Mouse (Mus musculus): ENCODE results near the gene Gpr141. TPM values are rescaled to one million over a fixed set of nuclear protein-coding genes. Genes with fewer than 3 reads are reported as not detected.
"Not testable (repeated sequence)": the region's sequence is repeated elsewhere in the genome, so short reads cannot be mapped to it uniquely, and the experiment has no call there.

The Gpr141 gene
- polyA plus RNA-seq, 1 experiment from 2014 or later = 0.98 TPM

DNA sequence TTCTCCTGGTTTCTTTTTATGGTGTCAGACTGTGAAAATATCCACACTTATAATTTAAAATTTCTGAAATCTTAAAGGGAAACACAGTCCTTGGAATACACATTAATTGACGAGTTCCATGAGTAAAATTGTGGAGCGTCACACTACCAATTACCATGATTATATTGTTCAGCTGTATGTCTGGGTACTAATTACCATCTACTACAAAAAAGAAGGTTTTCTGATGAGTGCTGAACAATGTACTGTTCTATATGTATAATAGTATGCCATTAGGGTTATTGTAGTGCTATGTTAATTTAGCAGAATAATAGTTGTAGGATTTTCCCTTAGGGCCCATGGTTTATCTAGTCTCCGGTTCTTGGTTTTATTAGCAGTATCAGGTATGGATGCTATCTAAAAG is 29.1 kb downstream of the Gpr141 start:
- Histone ChIP-seq H3K4me2 (no peak overlapping the region), H3K4me3 (no peak overlapping the region), H3K9ac (no peak overlapping the region), H3K4me1 (no peaks in the 10 kb centered on the region), H3K9me3 (no peaks in the 10 kb centered on the region), H3K27ac (no peak overlapping the region), H3K27me3 (no peaks in the 10 kb centered on the region), H3K36me3 (no peaks in the 10 kb centered on the region)
- no peak for ATAC-seq (ENCODE audit: borderline replicate concordance, extremely low read depth, low FRiP score, low TSS enrichment)
- 91% methylated on average over 3 of the region's 3 CpGs for WGBS

- no peak for ATAC-seq (ENCODE audit: borderline replicate concordance, extremely low read depth, low FRiP score, low TSS enrichment)
- Histone ChIP-seq H3K4me3 (no peak overlapping the region), H3K4me2 (no peak overlapping the region), H3K36me3 (no peaks in the 10 kb centered on the region), H3K27me3 (no peaks in the 10 kb centered on the region), H3K9ac (no peak overlapping the region), H3K9me3 (no peaks in the 10 kb centered on the region), H3K4me1 (no peaks in the 10 kb centered on the region), H3K27ac (no peak overlapping the region)
- 73% methylated on average over 6 of the region's 6 CpGs for WGBS
Observed at GRCm38 (mm10) chr13:19794486-19794885, 29.6 kb downstream of the Gpr141 start.

- no peak overlapping the region for H3K9ac ChIP-seq
Observed at GRCm38 (mm10) chr13:19793761-19794160, 30.3 kb downstream of the Gpr141 start.

GRCm38 (mm10) chr13:19787946-19788345 is 36.1 kb downstream of the Gpr141 start:
- 47% methylated on average over 1 of the region's 1 CpGs for WGBS
- H3K4me2 ChIP-seq; ATAC-seq (ENCODE audit: borderline replicate concordance, extremely low read depth, low FRiP score, low TSS enrichment); H3K9me3 ChIP-seq; H3K27me3 ChIP-seq; H3K36me3 ChIP-seq; H3K4me1 ChIP-seq; H3K27ac ChIP-seq; H3K4me3 ChIP-seq; H3K9ac ChIP-seq: not testable (repeated sequence)

More at GRCm38 (mm10) chr13:19793761-19794160, 30.3 kb downstream of the Gpr141 start:
- no peak for ATAC-seq (ENCODE audit: borderline replicate concordance, extremely low read depth, low FRiP score, low TSS enrichment)
- no peaks in the 10 kb centered on the region for H3K4me1 ChIP-seq
- H3K27me3 ChIP-seq = no peaks in the 10 kb centered on the region
- H3K4me3 ChIP-seq = no peak overlapping the region
- no peaks in the 10 kb centered on the region for H3K36me3 ChIP-seq
- 75% methylated on average over 4 of the region's 4 CpGs for WGBS
- H3K9me3 ChIP-seq = no peaks in the 10 kb centered on the region
- no peak overlapping the region for H3K4me2 ChIP-seq
- H3K27ac ChIP-seq = no peak overlapping the region

DNA sequence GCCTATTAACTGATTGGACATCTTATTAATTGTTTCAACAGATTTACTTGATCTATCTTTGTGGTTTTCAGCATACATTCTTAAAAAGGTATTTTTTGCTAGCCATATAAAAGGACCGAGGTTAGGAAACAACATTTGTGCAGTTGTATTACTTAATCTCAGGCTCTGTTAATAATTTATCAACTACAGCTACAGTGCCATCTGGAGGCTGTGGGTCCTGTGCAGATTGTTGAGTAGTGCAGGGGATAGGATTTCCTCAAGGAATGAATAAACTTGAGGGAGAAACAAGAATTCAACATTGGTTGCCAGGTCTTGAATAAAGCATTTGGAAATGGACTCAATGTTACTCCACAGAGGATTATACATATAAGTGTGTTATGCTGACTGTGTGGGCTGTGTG is 53.9 kb downstream of the Gpr141 start:
- H3K36me3 ChIP-seq = no peaks in the 10 kb centered on the region
- H3K27me3 ChIP-seq = no peaks in the 10 kb centered on the region
- no peak overlapping the region for H3K4me2 ChIP-seq
- no peaks in the 10 kb centered on the region for H3K9me3 ChIP-seq
- no peak for ATAC-seq (ENCODE audit: borderline replicate concordance, extremely low read depth, low FRiP score, low TSS enrichment)
- H3K4me3 ChIP-seq = no peak overlapping the region
- H3K9ac ChIP-seq = no peak overlapping the region
- no peak overlapping the region for H3K27ac ChIP-seq
- no peaks in the 10 kb centered on the region for H3K4me1 ChIP-seq
- WGBS = 37% methylated on average over 1 of the region's 1 CpGs

GRCm38 (mm10) chr13:19767202-19767601 is 56.9 kb downstream of the Gpr141 start:
- no peak for ATAC-seq (ENCODE audit: borderline replicate concordance, extremely low read depth, low FRiP score, low TSS enrichment)
- H3K4me1 ChIP-seq = no peaks in the 10 kb centered on the region
- no peaks in the 10 kb centered on the region for H3K27me3 ChIP-seq
- WGBS = 56% methylated on average over 2 of the region's 2 CpGs
- H3K27ac ChIP-seq = no peak overlapping the region
- H3K36me3 ChIP-seq = no peaks in the 10 kb centered on the region
- no peaks in the 10 kb centered on the region for H3K9me3 ChIP-seq
- H3K4me3 ChIP-seq = no peak overlapping the region
- no peak overlapping the region for H3K4me2 ChIP-seq
- H3K9ac ChIP-seq = no peak overlapping the region

GRCm38 (mm10) chr13:19764276-19764675 is 59.8 kb downstream of the Gpr141 start:
- Histone ChIP-seq H3K27ac (no peak overlapping the region), H3K9ac (no peak overlapping the region), H3K4me3 (no peak overlapping the region), H3K36me3 (no peaks in the 10 kb centered on the region), H3K9me3 (no peaks in the 10 kb centered on the region), H3K27me3 (no peaks in the 10 kb centered on the region), H3K4me2 (no peak overlapping the region), H3K4me1 (no peaks in the 10 kb centered on the region)
- ATAC-seq (ENCODE audit: borderline replicate concordance, extremely low read depth, low FRiP score, low TSS enrichment) = no peak
- 89% methylated on average over 4 of the region's 4 CpGs for WGBS

DNA sequence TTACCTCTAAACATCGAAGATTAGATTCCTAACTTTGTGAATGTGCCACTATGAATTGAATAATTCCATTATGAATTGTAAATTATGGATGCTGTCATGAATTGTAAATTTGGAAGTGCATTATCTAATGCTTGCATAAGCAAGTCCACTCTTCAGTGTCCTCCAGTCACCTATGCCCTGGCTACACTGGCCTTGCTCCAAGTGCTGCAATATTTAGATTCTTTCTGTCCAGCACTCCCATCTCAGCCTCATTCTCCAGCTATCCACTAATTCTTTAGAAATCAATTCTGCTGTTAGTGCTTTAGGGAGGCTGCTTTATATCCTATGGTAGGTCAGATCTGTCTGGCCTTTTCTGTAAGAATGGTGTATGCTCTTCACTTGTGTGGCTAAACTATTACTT is 60.8 kb downstream of the Gpr141 start:
- Histone ChIP-seq H3K4me3 (no peak overlapping the region), H3K4me2 (no peak overlapping the region), H3K9ac (no peak overlapping the region), H3K4me1 (no peaks in the 10 kb centered on the region), H3K27me3 (no peaks in the 10 kb centered on the region), H3K36me3 (no peaks in the 10 kb centered on the region), H3K9me3 (no peaks in the 10 kb centered on the region), H3K27ac (no peak overlapping the region)
- 95% methylated on average over 1 of the region's 1 CpGs for WGBS
- ATAC-seq (ENCODE audit: borderline replicate concordance, extremely low read depth, low FRiP score, low TSS enrichment) = no peak

GRCm38 (mm10) chr13:19745741-19746140 is 78.3 kb downstream of the Gpr141 start:
- no peak overlapping the region for H3K9ac ChIP-seq
- WGBS = 56% methylated on average over 2 of the region's 2 CpGs
- no peaks in the 10 kb centered on the region for H3K27me3 ChIP-seq
- no peaks in the 10 kb centered on the region for H3K9me3 ChIP-seq
- H3K27ac ChIP-seq = no peak overlapping the region
- H3K4me3 ChIP-seq = no peak overlapping the region
- no peak overlapping the region for H3K4me2 ChIP-seq
- no peak for ATAC-seq (ENCODE audit: borderline replicate concordance, extremely low read depth, low FRiP score, low TSS enrichment)
- H3K4me1 ChIP-seq = no peaks in the 10 kb centered on the region
- H3K36me3 ChIP-seq = no peaks in the 10 kb centered on the region

- ATAC-seq (ENCODE audit: borderline replicate concordance, extremely low read depth, low FRiP score, low TSS enrichment) = no peak
- Histone ChIP-seq H3K9ac (no peak overlapping the region), H3K4me1 (no peaks in the 10 kb centered on the region), H3K27me3 (no peaks in the 10 kb centered on the region), H3K9me3 (no peaks in the 10 kb centered on the region), H3K4me2 (no peak overlapping the region), H3K36me3 (no peaks in the 10 kb centered on the region), H3K4me3 (no peak overlapping the region), H3K27ac (no peak overlapping the region)
- WGBS = 80% methylated on average over 5 of the region's 5 CpGs
Observed at GRCm38 (mm10) chr13:19744536-19744935, 79.5 kb downstream of the Gpr141 start.

DNA sequence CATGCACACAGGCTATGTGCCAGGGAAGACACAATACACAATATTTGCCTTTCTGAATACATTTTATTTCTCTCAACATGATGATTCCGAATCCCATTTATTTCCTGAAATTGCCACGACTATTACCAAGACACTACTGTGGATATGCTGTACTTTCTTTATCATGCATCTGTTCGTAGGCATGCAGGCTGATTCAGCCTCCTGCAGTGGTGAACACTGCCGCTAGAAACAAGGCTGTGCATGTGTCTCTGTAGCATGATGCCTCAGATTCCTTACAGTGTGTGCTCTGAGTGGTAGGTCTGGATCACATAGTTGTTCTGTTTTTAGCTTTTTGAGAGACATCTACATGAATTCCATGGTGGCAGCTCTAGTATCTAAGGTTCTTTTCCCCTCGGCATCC is 89.5 kb downstream of the Gpr141 start:
- H3K4me3 ChIP-seq = no peak overlapping the region
- no peak overlapping the region for H3K27ac ChIP-seq
- no peaks in the 10 kb centered on the region for H3K36me3 ChIP-seq
- H3K27me3 ChIP-seq = no peaks in the 10 kb centered on the region
- no peak overlapping the region for H3K4me2 ChIP-seq
- ATAC-seq (ENCODE audit: borderline replicate concordance, extremely low read depth, low FRiP score, low TSS enrichment) = no peak
- 77% methylated on average over 5 of the region's 5 CpGs for WGBS
- H3K4me1 ChIP-seq = no peaks in the 10 kb centered on the region
- no peak overlapping the region for H3K9ac ChIP-seq
- H3K9me3 ChIP-seq = no peaks in the 10 kb centered on the region

DNA sequence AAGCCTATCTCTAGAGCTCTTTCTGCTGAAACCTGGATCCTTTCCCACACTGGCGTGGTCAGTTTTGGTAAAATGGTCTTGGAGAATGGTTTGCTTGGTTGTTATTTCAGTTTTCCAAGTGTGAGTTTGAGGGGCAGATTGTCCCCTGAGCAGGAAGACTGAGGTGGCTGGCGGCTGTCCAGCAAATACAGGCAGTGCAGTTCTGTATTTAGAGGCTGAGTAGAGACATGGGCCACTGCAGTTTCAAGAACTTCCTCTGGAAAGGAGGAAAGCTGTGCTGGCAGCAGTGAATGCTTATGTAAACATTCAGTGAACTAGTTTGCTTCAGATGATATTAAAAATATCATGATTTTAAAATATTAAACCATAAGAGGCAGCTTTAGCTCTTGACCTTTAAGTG is 93.2 kb downstream of the Gpr141 start:
- peak; percentile 76; the same call in 1 of the 2 replicates for ATAC-seq (ENCODE audit: borderline replicate concordance, extremely low read depth, low FRiP score, low TSS enrichment)
- WGBS = 22% methylated on average over 2 of the region's 2 CpGs
- Histone ChIP-seq H3K4me2 (no peak overlapping the region), H3K27me3 (no peaks in the 10 kb centered on the region), H3K9ac (no peak overlapping the region), H3K36me3 (no peaks in the 10 kb centered on the region), H3K4me3 (no peak overlapping the region), H3K9me3 (no peaks in the 10 kb centered on the region), H3K27ac (0 out of 2 replicates have a peak overlapping the region, but pooled peaks have one; percentile 33), H3K4me1 (no peaks in the 10 kb centered on the region)

GRCm38 (mm10) chr13:19718954-19719353 is 105.1 kb downstream of the Gpr141 start:
- no peak overlapping the region for H3K4me2 ChIP-seq
- WGBS = 27% methylated on average over 5 of the region's 5 CpGs
- ATAC-seq (ENCODE audit: borderline replicate concordance, extremely low read depth, low FRiP score, low TSS enrichment) = peak; percentile 49; the same call in 1 of the 2 replicates
- H3K27ac ChIP-seq = no peak overlapping the region
- peaks cover 9% of the 10 kb centered on the region; the same call in 1 of the 2 replicates for H3K4me1 ChIP-seq
- no peak overlapping the region for H3K4me3 ChIP-seq
- no peak overlapping the region for H3K9ac ChIP-seq
- no peaks in the 10 kb centered on the region for H3K27me3 ChIP-seq
- H3K36me3 ChIP-seq = no peaks in the 10 kb centered on the region
- no peaks in the 10 kb centered on the region for H3K9me3 ChIP-seq
